Mouse (Mus musculus): ENCODE measurements around the gene Upk3a. TPM values are rescaled to one million over a fixed set of nuclear protein-coding genes. Genes with fewer than 3 reads are reported as not detected.

Upk3a gene
- not detected for polyA plus RNA-seq (2017; shearing (Covaris generic))

DNA sequence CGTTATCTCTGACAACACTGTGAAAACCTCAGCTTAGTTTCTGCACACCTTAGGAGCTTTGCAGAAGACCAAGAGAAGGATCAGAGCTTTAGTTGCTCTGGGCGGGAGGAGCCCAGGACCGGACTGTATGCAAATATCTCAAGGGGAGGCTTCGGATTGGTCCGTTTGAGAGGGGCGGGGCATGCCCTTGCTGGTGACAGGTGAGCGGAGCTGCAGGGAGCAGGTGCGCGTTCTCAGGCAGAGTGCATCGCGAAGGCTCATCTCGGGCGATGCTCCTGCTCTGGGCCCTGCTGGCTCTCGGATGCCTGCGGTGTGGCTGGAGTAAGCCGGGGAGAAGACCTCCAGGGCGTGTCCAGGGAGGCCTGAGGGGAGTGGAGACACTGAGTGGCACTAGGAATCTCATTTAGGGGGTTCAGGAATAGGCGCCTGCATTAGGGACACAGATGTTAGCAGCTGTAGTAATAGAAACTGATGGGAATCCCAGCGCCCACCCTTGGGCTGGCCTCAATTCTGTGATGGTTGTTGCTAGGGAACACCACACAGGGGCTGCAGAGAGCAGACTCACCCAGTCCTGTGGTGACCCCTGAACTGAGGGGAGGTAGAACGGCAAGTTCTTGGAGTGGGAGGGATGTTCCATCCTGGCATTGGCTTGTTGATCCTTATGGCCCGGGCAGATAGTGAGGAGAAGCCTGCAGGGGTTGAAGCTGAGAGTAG is at the start of gene Upk3a:
TSS of gene Upk3a (plus strand) at position 191 of the 714 bp plus-strand sequence.

DNA sequence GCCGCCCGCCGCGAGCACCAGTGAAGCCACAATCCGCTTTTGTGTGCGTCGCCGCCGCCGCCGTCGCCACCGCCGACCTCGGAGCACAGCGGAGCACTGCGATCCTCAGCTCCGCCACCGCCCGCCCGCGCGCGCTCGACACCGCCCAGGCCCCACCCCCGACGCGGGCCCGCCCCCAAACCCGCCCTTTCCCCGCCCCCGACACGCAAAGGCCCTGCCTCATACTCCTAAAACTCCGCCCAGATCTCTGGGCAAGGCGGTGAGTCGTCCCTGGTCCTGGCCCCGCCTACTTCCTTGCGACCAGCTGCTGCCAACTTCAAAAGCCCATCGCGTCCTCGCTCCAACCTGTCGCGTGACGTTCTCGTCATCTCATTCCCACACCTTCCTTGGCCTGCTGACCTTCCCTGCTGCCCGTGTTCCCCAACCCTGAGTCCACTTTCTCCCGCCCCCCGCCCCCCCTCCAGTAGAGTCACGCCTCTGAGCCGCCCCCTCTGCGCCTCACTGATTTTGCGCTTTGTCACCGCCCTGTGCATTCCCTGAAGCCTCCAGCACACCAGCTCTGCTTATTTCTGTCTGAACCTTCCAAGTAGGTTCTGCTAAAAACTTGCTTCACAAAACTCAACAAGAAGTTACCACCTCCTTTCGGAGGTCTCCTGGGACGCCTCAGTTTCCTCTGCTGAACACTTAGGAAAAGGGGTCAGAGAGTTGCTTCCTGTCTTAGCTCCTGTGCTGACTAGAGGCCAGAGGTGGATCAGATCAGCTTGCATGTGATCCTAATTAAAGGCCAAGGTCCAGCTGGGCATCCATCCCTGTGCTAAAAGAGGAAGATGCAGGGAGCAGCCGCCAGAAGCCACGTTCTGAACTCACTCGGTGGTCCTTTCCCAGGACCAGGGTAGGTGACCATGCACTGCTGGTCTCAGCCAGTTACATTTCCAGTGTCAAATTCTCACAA is 28.8 kb upstream of the Upk3a start, which contains the start of gene 5031439G07Rik:
TSS of gene 5031439G07Rik (minus strand) at position 678 of the 952 bp plus-strand sequence.

DNA sequence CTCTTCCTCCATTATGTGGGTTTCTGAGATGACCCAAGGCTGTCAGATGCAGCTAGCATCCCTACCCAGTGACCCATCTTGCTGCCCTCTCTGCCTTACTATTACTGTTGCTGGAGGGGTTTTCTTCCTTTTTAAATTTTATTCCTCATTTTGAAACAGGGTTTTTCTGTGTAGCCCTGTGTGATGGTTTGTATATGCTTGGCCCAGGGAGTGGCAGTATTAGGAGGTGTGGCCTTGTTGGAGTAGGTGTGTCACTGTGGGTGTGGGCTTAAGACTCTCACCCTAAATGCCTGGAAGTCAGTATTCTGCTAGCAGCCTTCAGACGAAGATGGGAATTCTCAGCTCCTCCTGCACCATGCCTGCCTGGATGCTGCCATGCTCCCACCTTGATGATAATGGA is 11.7 kb downstream of the Upk3a start, which contains the start of gene Fam118a:
TSS of gene Fam118a (plus strand) at position 301 of the 400 bp plus-strand sequence.

Other genes with a start within 250 kb of the Upk3a start
- 1.5 TPM for gene Phf21b, start 161.1 kb upstream of the Upk3a start, polyA plus RNA-seq (2017; shearing (Covaris generic))
- 0.24 TPM for gene Gm29666, start 97.1 kb upstream of the Upk3a start, polyA plus RNA-seq (2017; shearing (Covaris generic))
- 96.0 TPM for gene Nup50, start 93.7 kb upstream of the Upk3a start, polyA plus RNA-seq (2017; shearing (Covaris generic))
- 25.1 TPM for gene 5031439G07Rik, start 28.6 kb upstream of the Upk3a start, polyA plus RNA-seq (2017; shearing (Covaris generic))
- 69.1 TPM for gene Fam118a, start 11.8 kb downstream of the Upk3a start, polyA plus RNA-seq (2017; shearing (Covaris generic))
- gene Smc1b, start 114.8 kb downstream of the Upk3a start, polyA plus RNA-seq (2017; shearing (Covaris generic)) = 0.14 TPM
- not detected for gene Ribc2, start 114.9 kb downstream of the Upk3a start, polyA plus RNA-seq (2017; shearing (Covaris generic))
- 1.8 TPM for gene Fbln1, start 188.8 kb downstream of the Upk3a start, polyA plus RNA-seq (2017; shearing (Covaris generic))

All from naive thymus-derived CD4-positive, alpha-beta T cell, adult 5 months (primary cell).